Mouse (Mus musculus) lung, embryonic 14.5 days (tissue): ENCODE measurements around the gene Gm29110. TPM values are rescaled to one million over a fixed set of nuclear protein-coding genes. Genes with fewer than 3 reads are reported as not detected.
"Not testable (repeated sequence)": the region's sequence is repeated elsewhere in the genome, so short reads cannot be mapped to it uniquely, and the experiment has no call there.

Source experiments
- ATAC-seq: fragments of 200-750 bp; cut with Nextera tagmentation; 2 replicates; pipeline ENCODE4 v1.8.0; 2017; ENCODE audit warnings: mild to moderate bottlenecking, moderate TSS enrichment, moderate library complexity; ENCODE audit not compliant: insufficient read depth
- DNase-seq: peaks from one replicate; pipeline ENCODE4 v3.0.0-alpha.2; 2015
- H3K27ac ChIP-seq: fragments of 300-500 bp; sonication (generic); 2 replicates; pipeline ENCODE4 v1.5.1; 2014; ENCODE audit warnings: low read depth, mild to moderate bottlenecking, moderate library complexity
- H3K27me3 ChIP-seq: fragments of 300-500 bp; sonication (generic); 2 replicates; pipeline ENCODE4 v1.6.1; 2014; ENCODE audit warnings: low read length, control low read depth; ENCODE audit not compliant: insufficient read depth
- H3K36me3 ChIP-seq: fragments of 300-500 bp; sonication (generic); 2 replicates; pipeline ENCODE4 v1.6.1; 2014; ENCODE audit warnings: control low read depth; ENCODE audit not compliant: insufficient read depth
- H3K4me1 ChIP-seq: fragments of 300-500 bp; sonication (generic); 2 replicates; pipeline ENCODE4 v1.6.1; 2014; ENCODE audit warnings: antibody characterized with exemption, control low read depth; ENCODE audit not compliant: insufficient read depth
- H3K4me2 ChIP-seq: fragments of 300-500 bp; sonication (generic); 2 replicates; pipeline ENCODE4 v1.6.1; 2014; ENCODE audit warnings: mild to moderate bottlenecking
- H3K4me3 ChIP-seq: fragments of 300-500 bp; sonication (generic); 2 replicates; pipeline ENCODE4 v1.5.1; 2014; ENCODE audit warnings: low read depth, low read length
- H3K9ac ChIP-seq: fragments of 300-500 bp; sonication (generic); 2 replicates; pipeline ENCODE4 v1.6.1; 2014
- H3K9me3 ChIP-seq: fragments of 300-500 bp; sonication (generic); 2 replicates; pipeline ENCODE4 v1.6.1; 2016; ENCODE audit warnings: low read depth, low read length, control low read depth
- WGBS: fragments of 180-500 bp; shearing (Covaris S2); extraction: QIAGEN DNeasy Blood & Tissue Kit; methylation state at CpG from one replicate; pipeline ENCODE4 v1.1.7; 2014; 5-methylcytosine and 5-hydroxymethylcytosine counted together
- polyA plus RNA-seq: library from polyadenylated mRNA; unstranded; fragments of >200 nt; fragmentation: Nextera tagmentation; extraction: Ambion mirVana; gene quantifications from 2 replicates; pipeline ENCODE4 v1.2.1, GENCODE M21; 2014

Gene Gm29110
- polyA plus RNA-seq = not detected in 2 replicates

DNA sequence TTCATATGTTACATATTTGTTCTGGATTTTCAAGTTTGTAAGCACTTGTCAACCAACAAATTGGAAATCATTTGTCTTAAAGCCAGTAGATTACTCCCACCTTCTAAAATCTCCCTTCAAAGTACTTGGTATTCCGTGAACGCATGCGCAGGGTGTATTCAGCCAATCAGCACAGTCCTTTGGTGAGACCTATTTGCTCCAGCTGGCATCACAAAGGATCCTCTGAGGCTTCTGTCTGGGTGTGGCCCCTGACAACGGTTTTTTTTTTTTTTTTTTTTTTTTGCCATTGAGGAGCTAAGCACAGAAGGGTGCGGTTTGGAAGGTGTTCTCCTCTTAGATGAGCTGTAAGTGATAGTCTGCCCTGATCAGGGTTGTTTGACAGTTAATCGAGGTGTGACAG lies at the start of gene Gm29110:
TSS of gene Gm29110 (plus strand) at position 301 of the 400 bp plus-strand sequence.
- not testable (repeated sequence) for ATAC-seq, H3K27ac ChIP-seq

More for the DNA sequence above, at the start of gene Gm29110:
- H3K27me3 ChIP-seq, H3K9me3 ChIP-seq, H3K36me3 ChIP-seq, H3K9ac ChIP-seq, H3K4me1 ChIP-seq, H3K4me2 ChIP-seq, H3K4me3 ChIP-seq, DNase-seq: not testable (repeated sequence)
- 61% methylated on average over 2 of the region's 6 CpGs for WGBS

Other genes starting within 250 kb of the Gm29110 start
- gene Gm21913, start 153.4 kb downstream of the Gm29110 start, polyA plus RNA-seq = not detected in 2 replicates